Mouse (Mus musculus) frontal cortex, postnatal 25 days (tissue): ENCODE data around the gene Ceacam14.

ENCODE experiments used
- DNase-seq, 2 experiments: peaks; one replicate each; pipeline ENCODE4 v3.0.0; 2022; ENCODE audit warnings: low spot score in 2 of 2

Gene Ceacam14

DNA sequence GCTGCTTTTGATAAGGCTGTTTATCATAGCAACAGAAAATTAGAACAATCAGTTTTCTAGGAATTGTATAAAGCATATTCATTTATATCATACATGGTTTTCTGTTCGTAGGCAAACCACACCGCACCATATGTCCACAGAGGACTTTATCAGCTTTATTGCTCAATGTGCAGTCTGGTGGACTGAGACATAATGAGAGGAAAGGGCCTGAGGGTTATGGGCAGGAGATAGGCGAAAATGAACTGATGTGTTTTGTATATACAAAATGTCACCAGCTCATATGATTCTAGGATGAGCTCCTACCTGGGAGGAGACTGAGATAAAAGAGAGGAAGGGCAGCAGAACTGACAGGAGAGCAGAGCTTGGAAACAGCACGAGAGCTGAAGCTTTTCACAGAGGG, at the start of gene Ceacam14:
Gene Ceacam14, plus strand, starts transcription at position 301 of the 400 bp plus-strand sequence.
- DNase-seq, result no peak
